Mouse (Mus musculus) lung, adult 2 months (tissue): ENCODE data around the gene Gh. TPM values are rescaled to one million over a fixed set of nuclear protein-coding genes. Genes with fewer than 3 reads are reported as not detected.

ENCODE experiments used
- DNase-seq: peaks from one replicate; pipeline ENCODE4 v3.0.0; 2022
- H3K4me1 ChIP-seq: fragments of 200-500 bp; 2 replicates; pipeline ENCODE4 v1.6.1; 2011; ENCODE audit warnings: low read length; ENCODE audit not compliant: control insufficient read depth, insufficient read depth
- H3K4me3 ChIP-seq: fragments of 200-500 bp; replicated peaks from 2 replicates; pipeline ENCODE3; 2011; ENCODE audit warnings: low read depth, mild to moderate bottlenecking, control low read depth, low read length; ENCODE audit errors: extremely low read depth
- CTCF ChIP-seq: fragments of 200-500 bp; IDR thresholded peaks from 2 replicates; pipeline ENCODE4 v1.5.1; 2011; ENCODE audit warnings: mild to moderate bottlenecking, low read length, control low read depth; ENCODE audit not compliant: insufficient read depth
- POLR2A ChIP-seq: fragments of 200-500 bp; IDR thresholded peaks from 2 replicates; pipeline ENCODE4 v1.6.1; 2011; ENCODE audit warnings: low read depth, mild to moderate bottlenecking, control low read depth, low read length, borderline replicate concordance; ENCODE audit errors: extremely low read depth
- WGBS: fragments of 180-500 bp; shearing (Covaris S2); methylation state at CpG from one replicate; pipeline ENCODE4 v1.1.7; 2018; 5-methylcytosine and 5-hydroxymethylcytosine counted together
- polyA plus RNA-seq: library from polyadenylated mRNA; depleted of rRNA; stranded (reverse); fragments of >200 nt; gene quantifications from 2 replicates; pipeline ENCODE4 v1.2.3, GENCODE M21; 2012

Gh gene
- polyA plus RNA-seq, 1 experiment = 0.19 TPM

- no peak for DNase-seq
- Histone ChIP-seq H3K4me1 (no peaks in the 10 kb centered on the region), H3K4me3 (no peak overlapping the region)
- WGBS = 27% methylated on average over 8 of the region's 8 CpGs
- TF ChIP-seq POLR2A (no peak), CTCF (peak; percentile 18; the same call in 1 of the 2 replicates)
These were observed 12.3 kb downstream of the Gh start for GRCm38 (mm10) chr11:106289369-106289768.

- DNase-seq = no peak
- 44% methylated on average over 11 of the region's 11 CpGs for WGBS
- no peak overlapping the region for H3K4me3 ChIP-seq
- TF ChIP-seq CTCF (no peak), POLR2A (no peak)
- no peaks in the 10 kb centered on the region for H3K4me1 ChIP-seq
These were observed 14.7 kb downstream of the Gh start for GRCm38 (mm10) chr11:106286987-106287386.

GRCm38 (mm10) chr11:106286206-106286605 is 15.5 kb downstream of the Gh start:
- no peak for TF ChIP-seq POLR2A
- TF ChIP-seq CTCF = no peak
- no peak for DNase-seq
- H3K4me1 ChIP-seq = no peaks in the 10 kb centered on the region
- WGBS = 89% methylated on average over 7 of the region's 7 CpGs
- H3K4me3 ChIP-seq = no peak overlapping the region

- Histone ChIP-seq H3K4me1 (no peaks in the 10 kb centered on the region), H3K4me3 (no peak overlapping the region)
- no peak for DNase-seq
- TF ChIP-seq CTCF = no peak
- no peak for TF ChIP-seq POLR2A
- 51% methylated on average over 8 of the region's 8 CpGs for WGBS
These were observed 17.5 kb downstream of the Gh start for GRCm38 (mm10) chr11:106284126-106284525.

GRCm38 (mm10) chr11:106283371-106283770 is 18.3 kb downstream of the Gh start:
- TF ChIP-seq POLR2A = no peak
- DNase-seq = no peak
- 80% methylated on average over 4 of the region's 4 CpGs for WGBS
- H3K4me1 ChIP-seq = no peaks in the 10 kb centered on the region
- H3K4me3 ChIP-seq = no peak overlapping the region

- no peaks in the 10 kb centered on the region for H3K4me1 ChIP-seq
- DNase-seq = no peak
- 75% methylated on average over 6 of the region's 6 CpGs for WGBS
- no peak for TF ChIP-seq CTCF
- H3K4me3 ChIP-seq = no peak overlapping the region
These were observed 19.2 kb downstream of the Gh start for GRCm38 (mm10) chr11:106282452-106282851.

- DNase-seq = peak; percentile 96
- Histone ChIP-seq H3K4me3 (peak within 1 kb of the TSS; percentile 41), H3K4me1 (peaks cover 13% of the 10 kb centered on the region)
- TF ChIP-seq POLR2A (no peak), CTCF (peak; percentile 92)
- 4% methylated on average over 25 of the region's 25 CpGs for whole genome bisulfite sequencing
These were observed 25.2 kb downstream of the Gh start, which contains the start of gene Tcam1 for GRCm38 (mm10) chr11:106276454-106276853. Tcam1 (plus strand) TSS chr11:106276672.

- no peak for TF ChIP-seq CTCF
- no peak for TF ChIP-seq POLR2A
- WGBS = 33% methylated on average over 7 of the region's 7 CpGs
- no peak for DNase-seq
- H3K4me1 ChIP-seq = peaks cover 21% of the 10 kb centered on the region
- no peak overlapping the region for H3K4me3 ChIP-seq
These were observed 26.7 kb downstream of the Gh start for GRCm38 (mm10) chr11:106274971-106275411.

- WGBS = 87% methylated on average over 1 of the region's 1 CpGs
- Histone ChIP-seq H3K4me1 (peaks cover 21% of the 10 kb centered on the region), H3K4me3 (no peak overlapping the region)
- no peak for DNase-seq
- TF ChIP-seq POLR2A (no peak), CTCF (no peak)
These were observed 27.3 kb downstream of the Gh start for GRCm38 (mm10) chr11:106274374-106274773.

- H3K4me1 ChIP-seq = peaks cover 27% of the 10 kb centered on the region
- TF ChIP-seq POLR2A = no peak
- no peak for TF ChIP-seq CTCF
- H3K4me3 ChIP-seq = no peak overlapping the region
- DNase-seq = no peak
- 95% methylated on average over 6 of the region's 6 CpGs for WGBS
These were observed 27.9 kb downstream of the Gh start for GRCm38 (mm10) chr11:106273811-106274210.

- 7% methylated on average over 16 of the region's 16 CpGs for WGBS
- no peak for DNase-seq
- Histone ChIP-seq H3K4me3 (peak overlapping the region; percentile 82), H3K4me1 (peaks cover 31% of the 10 kb centered on the region)
- TF ChIP-seq POLR2A (no peak), CTCF (no peak)
These were observed 28.4 kb downstream of the Gh start for GRCm38 (mm10) chr11:106273311-106273684.
